Mouse (Mus musculus) neural tube, embryonic 14.5 days (tissue): ENCODE data around the gene Tubg2. TPM values are rescaled to one million over a fixed set of nuclear protein-coding genes. Genes with fewer than 3 reads are reported as not detected.
A peak's percentile ranks its signal among the peaks of the same experiment; 100 is the strongest.

Source experiments
- ATAC-seq: fragments of 200-750 bp; cut with Nextera tagmentation; 2 replicates; pipeline ENCODE4 v1.8.0; 2017; ENCODE audit warnings: low read depth, mild to moderate bottlenecking, moderate TSS enrichment, moderate library complexity
- H3K27ac ChIP-seq: fragments of 300-500 bp; sonication (generic); 2 replicates; pipeline ENCODE4 v1.5.1; 2014; ENCODE audit warnings: low read depth, mild to moderate bottlenecking, control low read depth, low read length, moderate library complexity, mixed read lengths
- H3K27me3 ChIP-seq: fragments of 300-500 bp; sonication (generic); 2 replicates; pipeline ENCODE4 v1.6.1; 2014; ENCODE audit warnings: low read length; ENCODE audit not compliant: control insufficient read depth, insufficient read depth
- H3K36me3 ChIP-seq: fragments of 300-500 bp; sonication (generic); 2 replicates; pipeline ENCODE4 v1.6.1; 2014; ENCODE audit warnings: low read length, mixed read lengths; ENCODE audit not compliant: control insufficient read depth, insufficient read depth
- H3K4me1 ChIP-seq: fragments of 300-500 bp; sonication (generic); 2 replicates; pipeline ENCODE4 v1.6.1; 2014; ENCODE audit warnings: low read length; ENCODE audit not compliant: control insufficient read depth, insufficient read depth
- H3K4me2 ChIP-seq: fragments of 300-500 bp; sonication (generic); 2 replicates; pipeline ENCODE4 v1.6.1; 2014; ENCODE audit warnings: mild to moderate bottlenecking, low read depth, low read length, control low read depth
- H3K4me3 ChIP-seq: fragments of 300-500 bp; sonication (generic); 2 replicates; pipeline ENCODE4 v1.5.1; 2014; ENCODE audit warnings: low read depth, low read length, control low read depth, mixed read lengths
- H3K9ac ChIP-seq: fragments of 300-500 bp; sonication (generic); replicated peaks from 2 replicates; pipeline ENCODE4 v1.6.1; 2014; ENCODE audit warnings: low read depth, mild to moderate bottlenecking, control low read depth, low read length, mixed read lengths
- H3K9me3 ChIP-seq: fragments of 300-500 bp; sonication (generic); 2 replicates; pipeline ENCODE4 v1.6.1; 2016; ENCODE audit warnings: low read length; ENCODE audit not compliant: control insufficient read depth
- WGBS: fragments of 180-500 bp; shearing (Covaris S2); extraction: QIAGEN DNeasy Blood & Tissue Kit; methylation state at CpG from one replicate; pipeline ENCODE4 v1.1.7; 2014; 5-methylcytosine and 5-hydroxymethylcytosine counted together
- polyA plus RNA-seq: library from polyadenylated mRNA; unstranded; fragments of >200 nt; fragmentation: Nextera tagmentation; extraction: Ambion mirVana; gene quantifications from 2 replicates; pipeline ENCODE4 v1.2.1, GENCODE M21; 2014

Gene Tubg2
- polyA plus RNA-seq, 1 experiment from 2014 or later = 62.6 TPM

GRCm38 (mm10) chr11:101178061-101179058 is 22.7 kb downstream of the Tubg2 start:
- WGBS = 43% methylated on average over 36 of the region's 36 CpGs
- H3K4me2 ChIP-seq = peak overlapping the region; percentile 20; the same call in 1 of the 2 replicates
- peaks cover 13% of the 10 kb centered on the region for H3K27me3 ChIP-seq
- 0 out of 2 replicates have a peak overlapping the region, but pooled peaks have one; percentile 11 for H3K9ac ChIP-seq
- no peak for ATAC-seq
- peak overlapping the region; percentile 4; the same call in 1 of the 2 replicates for H3K4me3 ChIP-seq
- peaks cover 25% of the 10 kb centered on the region; the same call in 1 of the 2 replicates for H3K4me1 ChIP-seq
- H3K9me3 ChIP-seq = no peaks in the 10 kb centered on the region
- no peak overlapping the region for H3K27ac ChIP-seq
- no peaks in the 10 kb centered on the region for H3K36me3 ChIP-seq

- 77% methylated on average over 15 of the region's 15 CpGs for WGBS
- H3K9me3 ChIP-seq = no peaks in the 10 kb centered on the region
- H3K4me2 ChIP-seq = no peak overlapping the region
- no peak for ATAC-seq
- peaks cover 13% of the 10 kb centered on the region for H3K27me3 ChIP-seq
- no peak overlapping the region for H3K27ac ChIP-seq
- no peaks in the 10 kb centered on the region for H3K36me3 ChIP-seq
- no peak overlapping the region for H3K9ac ChIP-seq
- peaks cover 15% of the 10 kb centered on the region; the same call in 1 of the 2 replicates for H3K4me1 ChIP-seq
- no peak overlapping the region for H3K4me3 ChIP-seq
Observed at GRCm38 (mm10) chr11:101179306-101179705, 23.6 kb downstream of the Tubg2 start.

- no peak overlapping the region for H3K9ac ChIP-seq
- H3K4me1 ChIP-seq = 0 out of 2 replicates have a peak, but pooled peaks cover 10% of the 10 kb centered on the region
- H3K4me3 ChIP-seq = no peak overlapping the region
- no peaks in the 10 kb centered on the region for H3K36me3 ChIP-seq
- peaks cover 13% of the 10 kb centered on the region for H3K27me3 ChIP-seq
- H3K27ac ChIP-seq = no peak overlapping the region
- H3K4me2 ChIP-seq = no peak overlapping the region
- 63% methylated on average over 17 of the region's 17 CpGs for WGBS
- ATAC-seq = no peak
- no peaks in the 10 kb centered on the region for H3K9me3 ChIP-seq
Observed at GRCm38 (mm10) chr11:101180261-101180660, 24.6 kb downstream of the Tubg2 start.

GRCm38 (mm10) chr11:101180846-101181740 is 25.4 kb downstream of the Tubg2 start:
- Histone ChIP-seq H3K4me1 (0 out of 2 replicates have a peak, but pooled peaks cover 10% of the 10 kb centered on the region), H3K4me2 (no peak overlapping the region), H3K27ac (no peak overlapping the region), H3K4me3 (no peak overlapping the region), H3K27me3 (peaks cover 13% of the 10 kb centered on the region), H3K9ac (no peak overlapping the region), H3K9me3 (no peaks in the 10 kb centered on the region), H3K36me3 (no peaks in the 10 kb centered on the region)
- WGBS = 46% methylated on average over 10 of the region's 10 CpGs
- no peak for ATAC-seq

GRCm38 (mm10) chr11:101181961-101182360 is 26.3 kb downstream of the Tubg2 start:
- Histone ChIP-seq H3K9ac (no peak overlapping the region), H3K4me2 (no peak overlapping the region), H3K4me3 (no peak overlapping the region), H3K9me3 (no peaks in the 10 kb centered on the region), H3K4me1 (0 out of 2 replicates have a peak, but pooled peaks cover 7% of the 10 kb centered on the region), H3K27ac (no peak overlapping the region), H3K36me3 (0 out of 2 replicates have a peak, but pooled peaks cover 3% of the 10 kb centered on the region), H3K27me3 (peaks cover 13% of the 10 kb centered on the region)
- WGBS = 95% methylated on average over 11 of the region's 11 CpGs
- no peak for ATAC-seq

- H3K27me3 ChIP-seq = peaks cover 4% of the 10 kb centered on the region
- H3K4me2 ChIP-seq = no peak overlapping the region
- no peak overlapping the region for H3K9ac ChIP-seq
- no peak overlapping the region for H3K27ac ChIP-seq
- 0 out of 2 replicates have a peak, but pooled peaks cover 3% of the 10 kb centered on the region for H3K36me3 ChIP-seq
- H3K9me3 ChIP-seq = no peaks in the 10 kb centered on the region
- 83% methylated on average over 14 of the region's 14 CpGs for WGBS
- no peak overlapping the region for H3K4me3 ChIP-seq
- 0 out of 2 replicates have a peak, but pooled peaks cover 3% of the 10 kb centered on the region for H3K4me1 ChIP-seq
- ATAC-seq = no peak
Observed at GRCm38 (mm10) chr11:101182771-101183517, 27.2 kb downstream of the Tubg2 start.

GRCm38 (mm10) chr11:101184984-101185383 is 29.3 kb downstream of the Tubg2 start:
- Histone ChIP-seq H3K27ac (no peak overlapping the region), H3K4me1 (peaks cover 10% of the 10 kb centered on the region), H3K9me3 (no peaks in the 10 kb centered on the region), H3K4me3 (no peak overlapping the region), H3K9ac (no peak overlapping the region), H3K27me3 (no peaks in the 10 kb centered on the region), H3K4me2 (no peak overlapping the region), H3K36me3 (0 out of 2 replicates have a peak, but pooled peaks cover 3% of the 10 kb centered on the region)
- no peak for ATAC-seq
- 91% methylated on average over 12 of the region's 12 CpGs for WGBS

GRCm38 (mm10) chr11:101185441-101185840 is 29.7 kb downstream of the Tubg2 start:
- Histone ChIP-seq H3K27me3 (no peaks in the 10 kb centered on the region), H3K36me3 (0 out of 2 replicates have a peak, but pooled peaks cover 3% of the 10 kb centered on the region), H3K4me1 (peaks cover 14% of the 10 kb centered on the region), H3K9ac (no peak overlapping the region), H3K9me3 (no peaks in the 10 kb centered on the region), H3K27ac (no peak overlapping the region), H3K4me3 (no peak overlapping the region), H3K4me2 (no peak overlapping the region)
- whole genome bisulfite sequencing = 95% methylated on average over 4 of the region's 4 CpGs
- no peak for ATAC-seq
